Mouse (Mus musculus): Measurements from ENCODE around the gene Shb.

DNA sequence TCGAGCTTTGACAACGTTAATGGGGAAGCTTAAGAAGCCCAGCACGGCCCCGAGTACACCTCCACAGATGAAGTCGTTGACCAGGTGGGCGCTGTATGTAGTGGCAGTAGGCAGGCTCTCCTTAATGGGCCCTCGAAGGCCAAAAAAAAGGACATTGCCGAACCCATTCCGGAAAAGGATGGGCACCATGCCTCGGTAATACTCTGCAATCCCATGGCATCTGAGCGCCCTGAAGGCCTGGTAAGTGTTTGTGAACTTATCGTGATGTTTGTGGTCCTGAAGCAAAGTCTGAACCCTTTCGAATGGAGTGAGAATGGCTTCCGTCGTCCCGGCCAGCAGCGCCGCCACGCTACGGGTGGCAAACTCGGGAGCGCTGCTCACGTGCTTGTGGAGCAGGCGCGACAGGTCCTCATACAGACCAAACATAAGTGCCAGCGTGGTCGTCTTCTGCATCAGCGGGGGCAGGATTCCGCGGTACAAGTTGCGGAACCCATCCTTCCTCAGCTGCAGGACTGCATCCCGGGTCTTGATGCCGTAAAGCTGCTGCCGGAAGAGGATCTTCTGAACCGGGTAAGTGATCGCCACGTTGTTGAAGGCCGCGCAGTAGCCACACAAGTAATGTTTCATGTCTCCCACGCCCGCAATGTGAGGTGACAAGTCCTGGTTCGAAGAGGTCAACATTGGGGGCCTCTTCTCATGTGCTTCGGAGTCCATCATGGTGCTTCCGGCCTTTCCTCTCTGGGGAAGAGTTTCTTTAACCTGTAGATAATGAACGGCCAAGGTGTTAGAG is 132.7 kb downstream of the Shb start:
- TF ChIP-seq MYOG (IDR thresholded peaks at IDR 0.05; ENCODE audit: control insufficient read depth in 1 of 3, insufficient read depth in 1 of 3, insufficient read length in 2 of 3, low read depth in 2 of 3) (no peak), POLR2A (IDR thresholded peaks at IDR 0.05; ENCODE audit: insufficient read length, low read depth) (no peak), TCF12 (IDR thresholded peaks at IDR 0.05; ENCODE audit: insufficient read depth, poor library complexity, severe bottlenecking) (no peak), POLR2AphosphoS2 (IDR thresholded peaks at IDR 0.05; ENCODE audit: insufficient read length, low read depth) (no peak), CEBPB (IDR thresholded peaks at IDR 0.05; ENCODE audit: insufficient read depth, poor library complexity, severe bottlenecking) (no peak), REST (IDR thresholded peaks at IDR 0.05; ENCODE audit: insufficient read depth, insufficient read length) (no peak), USF1 (IDR thresholded peaks at IDR 0.05; ENCODE audit: low read depth) (no peak)

All from myocyte (in vitro differentiated cells).